Mouse (Mus musculus) megakaryocyte-erythroid progenitor cell, adult 5-6 weeks (primary cell): ENCODE results near the gene Klhdc4. TPM values are rescaled to one million over a fixed set of nuclear protein-coding genes. Genes with fewer than 3 reads are reported as not detected.
A peak's percentile ranks its signal among the peaks of the same experiment; 100 is the strongest.

Experiments
- ATAC-seq: replicated peaks from 2 replicates; pipeline ENCODE4 v1.8.0; 2016; ENCODE audit warnings: mild to moderate bottlenecking, inconsistent platforms; ENCODE audit not compliant: severe bottlenecking, poor library complexity, low FRiP score, low TSS enrichment
- total RNA-seq, 2 experiments: library from RNA; stranded (forward) in 1 of 2; stranded (reverse) in 1 of 2; fragments of 200-1000, 215-1000 nt in 1 of 2; fragments of >200 nt in 1 of 2; fragmentation: Nextera tagmentation in 1 of 2; gene quantifications; 2 replicates each; pipeline ENCODE4 v1.2.3; 2014 to 2017

The Klhdc4 gene
- total RNA-seq, 2 experiments from 2014 or later = 42.6 to 45.6 TPM

DNA sequence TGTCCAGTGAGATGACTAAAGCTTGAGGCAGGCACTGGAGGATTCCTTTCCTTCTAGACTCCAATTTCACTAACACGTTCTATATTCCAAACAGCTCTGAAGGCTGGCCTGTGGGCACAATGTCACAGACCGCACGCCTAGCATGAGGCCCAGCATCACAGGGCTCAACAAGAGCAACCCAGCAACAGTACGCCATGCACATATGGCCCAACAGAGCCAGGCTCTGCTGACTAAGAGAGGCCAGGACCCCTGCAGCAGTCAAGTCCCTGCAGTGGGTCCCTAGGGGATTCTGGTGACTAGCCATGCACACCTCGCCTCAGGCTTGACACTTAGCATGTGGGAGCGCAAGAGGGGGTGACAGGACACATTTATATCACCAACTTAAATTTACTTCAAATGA is 8.5 kb downstream of the Klhdc4 start:
- no peak for ATAC-seq

DNA sequence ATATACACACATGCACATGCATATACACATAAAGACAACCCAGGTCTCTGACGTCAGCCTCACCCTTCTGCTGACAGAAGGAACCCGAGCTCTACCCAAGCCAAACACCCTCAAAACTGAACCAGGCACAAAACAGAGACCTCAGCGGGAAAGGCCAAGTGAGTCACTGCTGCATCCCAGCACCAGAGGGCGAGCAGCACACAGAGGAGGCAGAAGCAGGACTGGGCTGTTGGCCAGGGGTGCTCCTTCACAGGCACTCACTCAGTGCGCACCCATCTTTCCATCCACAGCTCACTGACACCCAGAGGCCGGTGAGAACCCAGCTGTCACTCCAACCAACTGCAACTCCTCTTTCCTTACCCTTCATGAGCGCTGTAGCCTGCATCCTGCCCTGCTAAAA is 11.1 kb downstream of the Klhdc4 start:
- 0 out of 2 replicates have a peak, but pooled peaks have one; percentile 22 for ATAC-seq

DNA sequence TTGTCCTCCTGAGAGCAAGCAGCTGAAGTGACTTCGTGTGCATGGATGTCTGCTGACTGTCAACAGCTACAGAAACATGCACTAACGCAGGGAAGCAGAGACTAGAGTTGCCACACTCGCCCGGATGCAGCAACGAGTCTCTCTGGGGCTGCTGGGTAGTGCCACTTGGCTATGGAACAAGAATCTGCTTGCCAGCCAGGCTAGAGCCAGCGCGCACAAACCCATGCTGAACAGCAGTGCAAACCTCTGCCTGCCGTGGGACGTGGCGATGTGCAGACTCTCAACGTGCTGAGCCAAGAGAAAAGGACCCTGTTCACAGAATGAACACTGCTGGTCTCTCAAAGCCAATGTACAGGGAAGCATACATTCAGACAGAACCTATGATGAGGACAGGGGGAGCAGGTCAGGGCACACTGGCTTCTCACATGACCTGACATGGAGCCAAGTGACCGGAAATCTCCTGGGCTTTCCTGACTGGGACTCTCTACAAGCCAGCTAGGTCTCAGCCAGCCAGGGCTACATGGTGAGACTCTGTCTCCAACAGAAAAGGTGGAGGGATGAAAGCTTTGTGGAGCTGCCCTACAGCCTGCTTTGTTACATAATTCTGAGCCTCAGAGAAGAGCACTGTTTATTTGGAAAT is 17.3 kb downstream of the Klhdc4 start:
- ATAC-seq = no peak

DNA sequence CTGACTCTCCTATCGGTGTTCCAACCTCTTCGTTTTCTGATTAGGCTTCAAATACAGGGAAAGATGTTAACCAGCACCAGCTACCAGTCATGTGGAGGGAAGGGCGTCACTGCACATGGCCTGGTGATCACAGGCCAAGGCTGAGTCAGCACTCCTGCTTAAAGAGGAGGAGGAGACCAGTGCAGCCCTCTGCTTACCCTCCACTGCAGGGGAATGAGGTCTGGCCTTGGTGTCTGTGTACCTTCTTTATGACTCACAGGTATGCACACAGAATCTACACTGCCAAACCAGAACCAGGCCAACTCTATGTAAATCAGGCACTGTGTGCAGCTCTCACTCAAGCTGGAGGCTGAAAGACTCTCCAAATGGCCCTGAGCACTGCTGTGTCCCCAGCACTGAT is 17.9 kb downstream of the Klhdc4 start:
- no peak for ATAC-seq

DNA sequence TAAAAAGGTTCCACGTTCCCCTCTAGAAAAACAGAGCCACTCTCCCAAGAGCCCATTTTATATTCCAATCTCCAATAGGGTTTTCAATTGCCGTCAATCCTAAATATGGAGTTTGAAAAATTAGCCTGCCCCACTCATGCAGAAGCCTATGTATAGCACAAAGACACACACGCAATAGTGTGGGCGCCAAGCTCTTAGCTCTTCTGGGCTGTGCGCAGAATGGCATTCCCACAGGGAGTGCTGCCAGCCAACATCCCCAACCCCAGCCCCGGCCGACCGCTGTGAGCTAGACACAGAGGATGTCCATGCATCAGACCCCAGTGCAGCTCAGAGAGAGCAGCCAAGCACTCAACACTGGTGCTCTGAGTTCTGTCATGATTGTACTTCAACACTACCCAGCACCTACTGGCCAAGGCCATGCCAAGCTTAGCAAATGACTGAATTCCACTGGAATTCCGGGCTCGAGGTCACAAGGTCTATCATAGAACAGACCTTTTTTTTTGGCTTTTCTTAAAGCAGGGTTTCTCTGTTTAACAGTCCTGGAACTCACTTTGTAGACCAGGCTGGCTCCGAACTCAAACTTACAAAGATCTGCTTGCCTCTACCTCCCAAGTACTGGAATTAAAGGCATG is 19.7 kb downstream of the Klhdc4 start:
- ATAC-seq = no peak

DNA sequence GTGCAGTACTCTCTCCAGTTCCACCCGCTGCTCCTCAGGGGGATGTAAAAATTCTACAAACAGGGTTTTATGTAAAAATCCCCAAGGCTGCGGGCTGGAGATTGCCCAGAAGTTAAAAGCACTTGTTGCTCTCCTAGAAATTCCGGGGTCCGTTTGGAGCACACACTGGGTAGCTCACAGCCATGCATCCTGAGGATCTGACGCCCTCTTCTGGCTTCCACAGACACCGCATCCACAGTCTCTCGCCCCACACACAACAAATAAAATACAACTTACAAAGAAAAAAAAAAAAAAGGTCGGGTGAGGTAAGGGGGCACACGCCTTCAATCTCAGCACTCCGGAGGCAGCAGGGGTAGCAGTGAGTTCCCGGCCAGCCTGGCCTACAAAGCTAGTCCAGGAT is 21.3 kb downstream of the Klhdc4 start:
- no peak for ATAC-seq

DNA sequence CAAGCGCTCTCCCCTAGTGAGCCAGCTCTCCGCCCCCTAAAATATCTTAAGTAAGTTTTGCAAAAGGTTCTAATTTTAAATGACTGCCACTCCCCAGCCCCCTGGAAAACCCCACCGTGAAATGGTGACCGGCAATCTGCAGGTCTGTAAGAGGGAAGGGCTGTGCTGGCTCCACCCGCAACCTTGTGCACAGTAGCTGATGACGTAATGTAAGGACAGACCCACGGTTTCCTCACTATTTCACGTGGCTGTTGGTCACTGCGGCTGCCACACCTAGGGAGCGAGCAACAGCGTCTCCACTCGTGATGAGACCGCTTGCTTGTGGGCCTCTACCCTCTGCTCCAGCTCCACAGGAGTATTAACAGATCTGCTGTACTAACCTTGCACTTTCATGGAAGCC is 23.2 kb downstream of the Klhdc4 start:
- no peak for ATAC-seq

DNA sequence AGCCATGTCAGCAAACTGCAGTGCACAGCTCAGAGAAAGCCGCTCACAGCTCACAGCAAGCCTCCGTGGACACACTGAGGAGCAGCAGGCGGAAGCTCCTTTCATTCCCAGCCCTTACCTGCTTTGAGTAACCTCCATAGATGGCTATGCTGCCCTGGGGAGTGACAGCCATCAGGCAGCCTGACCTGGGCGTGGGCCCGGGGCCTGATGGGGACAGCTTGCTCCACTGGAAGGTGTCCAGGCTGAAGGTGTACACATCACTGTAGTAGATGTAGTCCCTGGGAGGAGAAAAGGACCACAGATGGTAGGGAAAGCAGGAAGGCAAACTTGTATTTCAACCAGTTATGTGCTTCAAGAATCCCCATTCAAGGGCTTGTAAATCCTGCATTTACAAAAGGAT is 24.5 kb downstream of the Klhdc4 start:
- ATAC-seq = no peak

DNA sequence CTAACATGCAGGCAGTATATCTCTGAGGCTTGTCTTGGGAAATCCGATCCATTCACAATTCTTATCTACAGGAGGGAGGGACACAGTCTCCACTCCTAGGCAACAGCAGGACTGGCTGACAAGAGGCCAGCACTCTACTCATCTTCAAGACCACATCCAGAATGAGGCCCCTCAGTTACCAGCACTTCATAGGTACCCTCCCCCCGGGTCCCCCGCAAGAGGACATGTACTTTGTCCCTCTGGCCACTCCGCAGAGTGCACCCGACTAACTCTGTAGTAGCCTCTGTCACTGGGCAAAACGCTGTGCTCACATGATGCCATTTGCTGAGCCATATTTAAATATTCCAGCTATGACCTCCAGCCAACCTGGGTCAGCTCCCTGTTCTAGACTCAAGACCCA is 31.0 kb downstream of the Klhdc4 start:
- ATAC-seq = no peak

DNA sequence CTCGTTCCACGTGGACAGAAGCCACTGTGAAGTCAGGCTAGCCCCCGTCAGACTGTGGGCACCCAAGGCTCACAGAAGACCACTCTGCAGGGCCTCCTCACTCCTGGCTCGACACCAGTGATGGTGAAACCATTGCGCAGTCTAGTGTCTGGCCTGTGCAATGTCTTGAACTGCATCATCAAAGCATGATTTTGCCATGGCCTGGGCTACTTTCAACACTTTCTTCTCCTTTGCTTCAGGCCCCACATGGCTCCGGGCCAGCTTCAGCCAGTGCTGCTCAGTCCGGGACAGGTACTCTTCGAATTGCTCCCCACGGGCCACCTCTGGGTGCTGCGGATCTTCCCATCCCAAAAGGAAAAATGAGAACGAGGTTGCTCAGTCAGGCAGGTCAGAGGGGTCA is 33.0 kb downstream of the Klhdc4 start:
- ATAC-seq = no peak

DNA sequence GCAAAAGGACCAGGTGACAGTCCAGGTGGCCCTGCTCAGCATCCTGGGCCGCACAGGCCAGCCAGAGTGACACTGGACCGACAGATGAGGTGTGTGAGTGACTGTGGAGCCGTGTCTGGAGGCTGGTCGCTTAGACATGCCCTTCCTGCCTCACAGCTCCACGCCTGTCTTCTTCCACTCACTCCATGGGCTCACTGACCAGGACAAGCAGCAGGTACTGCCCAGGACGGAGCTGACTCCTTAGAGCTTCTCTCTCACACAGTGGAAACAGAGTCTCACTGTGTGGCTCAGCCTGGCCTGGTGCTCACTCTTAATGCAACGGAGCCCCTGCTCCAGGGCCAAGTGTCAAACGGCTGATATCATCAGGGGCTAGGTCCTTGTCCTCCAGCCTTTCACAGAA is 33.9 kb downstream of the Klhdc4 start:
- no peak for ATAC-seq

DNA sequence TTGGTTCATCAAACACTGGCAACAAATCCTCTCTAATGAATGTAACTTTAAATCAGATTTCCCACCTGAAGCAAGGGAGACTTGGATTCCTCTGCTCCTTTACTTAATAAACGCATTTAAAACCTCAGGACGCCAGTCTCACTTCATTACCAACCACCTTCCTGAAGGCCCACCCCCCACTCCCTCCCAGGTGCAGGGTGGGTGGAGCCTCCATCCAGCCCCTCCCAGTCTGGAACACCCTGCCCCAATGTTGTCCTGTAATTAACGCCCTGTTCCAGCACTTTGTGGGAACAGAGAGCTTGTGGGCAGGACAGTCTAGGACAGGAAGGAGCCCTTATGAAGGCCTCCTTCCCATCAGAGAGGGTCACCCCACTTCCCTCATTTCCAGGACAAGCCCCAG is 35.2 kb downstream of the Klhdc4 start:
- ATAC-seq = no peak

DNA sequence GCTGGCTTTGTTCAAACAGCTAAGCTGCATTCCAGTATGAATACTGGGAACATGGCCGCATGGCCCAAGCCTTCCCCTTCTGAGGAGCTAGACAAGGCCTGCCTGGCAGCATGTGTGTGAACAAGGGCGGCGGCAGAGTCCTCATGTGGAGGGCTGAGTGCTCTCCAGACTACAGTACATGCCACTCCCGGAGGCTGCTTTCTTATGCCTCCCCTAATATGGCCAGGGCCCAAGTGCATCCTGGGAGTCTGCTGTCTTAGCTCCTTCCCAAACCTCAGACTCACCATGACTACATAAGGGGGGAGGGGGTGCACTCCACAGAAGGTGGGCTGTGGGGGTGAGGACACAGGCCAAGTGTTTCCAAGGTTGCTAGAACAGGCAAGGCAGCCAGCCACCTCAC is 36.7 kb downstream of the Klhdc4 start:
- no peak for ATAC-seq

DNA sequence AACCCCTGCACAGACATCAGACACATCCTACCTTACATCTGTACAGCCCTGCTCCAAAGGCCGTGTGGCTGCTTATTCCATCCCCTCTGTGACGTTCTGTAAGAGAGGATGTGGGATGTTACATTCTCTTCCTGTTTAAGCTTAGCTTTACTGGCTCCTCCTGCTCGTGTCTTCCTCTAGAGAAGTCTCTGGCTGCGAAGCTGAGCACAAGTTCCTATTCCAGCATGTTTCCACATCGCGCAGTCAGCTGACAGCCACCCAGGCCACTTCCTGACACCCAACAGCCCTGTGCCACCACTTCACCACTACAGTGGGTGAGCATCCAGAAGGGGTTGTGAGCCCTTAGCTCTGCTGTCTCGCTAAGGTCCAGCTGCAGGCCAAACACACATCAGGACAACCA is 37.2 kb downstream of the Klhdc4 start:
- no peak for ATAC-seq

DNA sequence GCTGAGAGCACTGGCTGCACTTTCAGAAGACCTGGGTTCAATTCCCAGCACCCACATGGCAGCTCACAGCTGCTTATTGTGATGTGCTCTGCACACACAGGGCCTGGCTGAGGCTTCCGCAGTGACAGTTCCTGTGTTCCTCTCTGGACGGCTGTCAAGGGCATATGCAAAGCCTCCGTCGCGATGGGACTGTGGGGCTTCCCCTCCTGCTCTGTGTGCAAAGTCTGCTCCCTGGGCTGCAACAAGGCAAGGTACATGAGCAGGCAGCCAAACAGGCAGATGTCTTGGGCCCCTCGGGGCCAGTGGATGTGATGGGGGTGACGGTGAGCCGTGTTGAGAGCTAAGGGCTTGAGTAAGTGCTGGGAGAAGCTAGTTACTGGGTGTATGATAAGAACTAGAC is 40.6 kb downstream of the Klhdc4 start:
- ATAC-seq = no peak

DNA sequence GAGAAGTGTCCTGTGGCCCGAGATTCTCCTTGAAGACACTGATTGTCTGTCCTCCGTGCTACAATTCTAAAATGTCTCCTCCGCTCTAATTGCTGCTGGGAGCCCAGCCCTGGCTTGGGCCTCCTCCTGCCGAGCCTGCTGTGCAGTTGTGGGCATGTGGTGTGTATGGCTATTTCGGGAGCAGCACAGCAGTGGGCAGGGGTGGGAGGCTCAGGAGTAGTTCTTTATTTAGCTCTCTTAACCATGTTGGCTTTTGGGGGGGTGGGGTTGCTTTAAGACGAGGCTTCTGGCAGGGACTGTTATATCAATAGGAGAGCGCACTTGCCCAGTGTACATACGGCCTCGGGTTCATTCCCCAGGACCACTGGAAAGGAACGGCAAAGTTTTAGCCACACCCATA is 42.8 kb downstream of the Klhdc4 start:
- ATAC-seq = no peak

DNA sequence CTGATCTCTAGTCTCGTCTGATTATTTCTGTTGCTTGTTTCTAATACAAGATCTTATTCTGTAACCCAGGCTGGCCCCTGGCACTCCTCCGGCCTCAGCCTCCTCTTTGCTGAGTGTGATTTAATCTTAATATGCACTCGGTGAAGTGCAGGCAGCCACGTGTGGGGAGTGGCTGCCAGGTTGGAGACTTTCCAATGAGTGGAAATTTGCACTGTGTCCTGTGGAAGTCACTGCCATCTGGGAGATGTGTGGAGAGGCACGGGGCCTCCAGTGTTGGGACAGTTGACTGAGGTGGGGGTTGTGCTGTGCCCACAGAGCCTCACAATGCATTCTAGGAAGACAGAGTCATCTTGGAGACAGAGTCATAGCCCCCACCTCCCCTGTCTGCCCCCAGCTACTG is 46.9 kb downstream of the Klhdc4 start:
- no peak for ATAC-seq

DNA sequence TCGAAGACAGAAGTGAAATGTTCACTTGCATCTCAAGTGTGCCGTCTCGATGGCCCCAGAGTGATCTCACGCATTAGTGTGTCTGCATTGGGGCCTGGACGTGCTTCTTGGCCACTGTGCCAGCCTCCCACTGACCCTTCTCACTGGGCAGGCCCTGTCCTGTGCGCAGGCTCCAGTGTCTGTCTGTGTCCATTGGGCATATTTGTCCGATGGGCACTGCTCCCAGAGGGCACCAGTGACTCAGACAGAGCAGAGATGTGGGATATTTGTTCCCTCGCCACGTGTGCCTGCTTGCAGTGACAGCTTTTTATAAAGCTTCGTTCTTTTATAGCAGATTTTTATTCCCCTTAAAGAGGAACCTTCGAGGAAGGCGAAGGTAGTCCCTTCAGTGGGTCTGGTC is 55.5 kb downstream of the Klhdc4 start:
- ATAC-seq = no peak

DNA sequence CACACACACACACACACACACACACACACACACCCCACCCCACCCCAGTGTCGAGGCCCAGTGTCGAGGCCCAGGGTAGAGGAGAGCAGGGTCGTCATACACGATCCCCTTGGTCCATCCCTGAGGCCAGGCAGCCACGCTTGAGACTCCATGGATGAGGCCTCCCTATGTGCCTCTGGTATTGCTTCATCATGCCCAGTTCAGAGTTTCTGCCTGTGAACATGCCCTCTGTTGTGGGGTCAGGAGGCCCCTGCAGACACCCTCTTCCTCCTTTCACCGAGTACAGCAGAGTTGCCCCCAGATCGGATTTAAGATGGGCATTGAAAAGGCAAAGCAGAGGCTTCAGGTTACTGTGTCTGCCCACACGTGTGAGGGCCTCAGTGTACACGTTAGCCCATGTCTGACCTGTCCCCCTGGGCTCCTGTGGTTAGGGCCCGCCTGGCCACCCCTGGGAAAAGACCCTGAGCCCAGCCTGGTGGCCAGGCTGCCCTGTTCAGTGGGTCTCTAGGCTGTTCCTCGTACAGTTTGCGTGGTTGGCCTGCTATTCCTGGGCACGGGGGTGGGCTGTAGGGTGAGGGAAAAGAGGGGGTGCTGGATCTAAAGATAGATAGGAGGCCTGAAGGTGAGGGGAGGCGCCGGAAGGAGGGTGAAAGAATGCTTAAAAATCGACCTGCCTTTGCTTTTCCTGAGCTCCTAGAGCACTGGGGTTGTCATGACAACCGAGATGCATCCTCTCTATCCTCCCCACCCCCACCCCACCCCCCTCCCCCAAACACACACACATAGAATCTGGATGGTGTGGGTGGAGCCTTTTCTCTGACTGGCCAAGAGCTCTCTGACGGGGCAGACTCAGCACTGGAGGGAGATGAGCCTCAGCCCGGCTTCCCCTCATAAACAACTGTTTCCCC is 58.3 kb downstream of the Klhdc4 start:
- no peak for ATAC-seq

DNA sequence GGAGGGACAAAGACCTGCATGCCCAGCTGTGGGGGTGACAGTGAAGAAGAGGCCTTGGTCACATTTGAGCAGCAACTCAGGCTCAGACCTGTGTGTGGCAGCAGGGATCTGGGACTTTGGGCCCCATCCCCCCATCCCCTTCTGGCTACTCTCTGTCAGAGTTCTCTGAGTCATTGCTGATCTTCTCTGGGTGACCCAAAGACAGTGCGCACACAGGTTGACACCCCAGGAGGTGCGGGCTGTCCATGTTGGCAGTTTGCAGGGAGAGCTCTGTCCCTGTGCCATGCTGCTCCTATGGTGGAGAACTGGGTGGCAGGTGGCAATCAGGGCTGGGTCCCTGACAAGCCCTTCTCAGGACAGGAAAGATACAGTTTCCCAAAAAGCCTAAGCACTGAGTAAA is 59.7 kb downstream of the Klhdc4 start:
- no peak for ATAC-seq

DNA sequence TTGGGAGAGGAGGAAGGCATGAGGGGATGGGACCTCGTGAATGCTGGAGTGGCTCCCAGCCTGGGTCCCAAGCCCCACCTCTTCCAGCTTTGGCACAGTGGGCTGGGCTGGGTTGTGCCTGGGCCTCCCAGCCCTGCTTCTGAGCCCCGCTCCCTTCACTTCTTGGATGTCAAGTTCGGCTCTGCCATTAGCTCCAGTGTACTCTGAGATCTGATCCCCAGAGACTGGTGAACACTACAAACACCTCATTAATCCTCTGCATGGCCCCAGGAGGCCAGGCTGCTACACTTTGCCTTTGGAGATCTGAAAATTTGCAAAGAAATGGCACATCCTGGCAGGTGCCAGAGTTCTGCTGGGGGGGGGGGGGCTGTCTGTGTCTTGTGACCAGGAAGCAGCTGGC is 60.3 kb downstream of the Klhdc4 start:
- no peak for ATAC-seq
